Mouse (Mus musculus) common myeloid progenitor, adult 5-6 weeks (primary cell): ENCODE measurements around the gene E330021D16Rik. TPM values are rescaled to one million over a fixed set of nuclear protein-coding genes. Genes with fewer than 3 reads are reported as not detected.
"Not testable (repeated sequence)": the region's sequence is repeated elsewhere in the genome, so short reads cannot be mapped to it uniquely, and the experiment has no call there.

Source experiments
- ATAC-seq: replicated peaks from 2 replicates; pipeline ENCODE4 v1.8.0; 2016; ENCODE audit warnings: low read depth, mild to moderate bottlenecking, moderate TSS enrichment, inconsistent platforms; ENCODE audit not compliant: poor library complexity, severe bottlenecking
- total RNA-seq: library from RNA; stranded (forward); fragments of 200-1000, 187-1606 nt; gene quantifications from 2 replicates; pipeline ENCODE4 v1.2.3, GENCODE M21; 2017

Gene E330021D16Rik
- total RNA-seq = not detected in 2 replicates

DNA sequence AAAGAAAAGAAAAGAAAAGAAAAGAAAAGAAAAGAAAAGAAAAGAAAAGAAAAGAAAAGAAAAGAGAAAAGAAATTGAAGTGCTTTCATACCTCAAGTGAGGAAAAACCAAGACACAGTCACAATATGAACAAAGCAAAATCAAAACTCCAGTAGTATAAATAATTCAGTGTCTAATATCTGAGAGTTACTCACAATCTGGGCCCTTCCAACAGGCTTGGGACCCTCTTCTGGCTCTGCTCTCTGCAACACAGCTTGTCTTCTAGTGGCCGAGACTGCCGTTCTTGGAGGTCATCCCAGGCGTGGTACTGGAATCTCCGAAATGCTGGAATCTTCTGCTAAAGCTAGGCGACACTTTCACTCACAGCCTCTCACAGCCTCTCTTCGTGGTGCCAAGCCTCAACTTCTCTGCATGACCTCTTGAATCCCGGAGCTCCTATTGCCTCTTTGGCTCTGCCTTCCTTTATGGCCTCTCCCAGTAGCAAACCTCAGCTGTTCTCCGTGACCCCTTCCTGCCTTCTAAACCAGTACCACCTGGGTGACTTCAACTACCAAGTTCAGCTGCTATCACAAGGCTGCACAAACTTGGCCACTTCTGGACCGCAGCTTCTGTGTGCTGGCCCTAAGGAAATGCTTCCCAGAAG is at the start of gene E330021D16Rik:
Gene E330021D16Rik (minus strand): TSS at position 437 of the 643 bp plus-strand sequence.
- peak; percentile 31 for ATAC-seq

DNA sequence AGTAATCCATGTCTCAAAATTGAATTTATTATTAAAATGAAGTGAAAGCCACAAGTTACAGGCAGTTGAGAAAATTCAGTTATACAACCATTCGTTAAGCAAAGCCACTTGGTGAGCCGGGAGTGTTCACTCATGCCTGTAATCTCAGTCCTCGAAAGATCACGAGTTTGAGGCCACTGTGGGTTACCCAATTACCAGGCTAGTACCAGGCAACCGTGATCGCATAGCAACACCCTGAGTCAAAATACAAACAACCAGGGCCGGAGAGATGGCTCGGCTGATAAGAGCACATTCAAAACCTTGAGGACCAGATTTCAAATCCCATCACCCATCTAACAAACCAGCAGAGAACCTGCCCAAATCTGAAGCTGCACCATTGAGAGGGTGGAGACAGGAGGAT is 49.7 kb upstream of the E330021D16Rik start:
- no peak for ATAC-seq

- no peak for ATAC-seq
Observed at GRCm38 (mm10) chr6:136464121-136464621, 48.8 kb upstream of the E330021D16Rik start.

- 0 out of 2 replicates have a peak, but pooled peaks have one; percentile 10 for ATAC-seq
Observed at GRCm38 (mm10) chr6:136463491-136463890, 48.1 kb upstream of the E330021D16Rik start.

DNA sequence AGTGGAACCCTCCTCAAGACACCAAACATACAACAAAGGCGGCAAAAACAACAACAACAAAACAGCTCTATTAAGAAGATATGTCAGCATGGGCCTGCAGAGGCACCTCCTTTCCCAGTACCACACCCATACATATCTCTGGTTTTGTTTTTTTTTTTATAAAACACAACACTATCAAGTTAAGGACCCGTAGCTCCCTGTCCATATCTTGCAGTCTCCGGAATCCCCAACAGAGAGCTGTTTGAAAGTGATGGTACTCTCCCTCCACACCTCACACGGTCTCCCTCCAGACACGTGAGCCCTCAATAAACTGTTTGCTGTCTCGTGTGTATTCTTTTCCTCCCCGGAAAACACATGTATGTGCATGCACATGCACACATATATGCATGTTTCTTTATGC is 43.8 kb upstream of the E330021D16Rik start:
- no peak for ATAC-seq

DNA sequence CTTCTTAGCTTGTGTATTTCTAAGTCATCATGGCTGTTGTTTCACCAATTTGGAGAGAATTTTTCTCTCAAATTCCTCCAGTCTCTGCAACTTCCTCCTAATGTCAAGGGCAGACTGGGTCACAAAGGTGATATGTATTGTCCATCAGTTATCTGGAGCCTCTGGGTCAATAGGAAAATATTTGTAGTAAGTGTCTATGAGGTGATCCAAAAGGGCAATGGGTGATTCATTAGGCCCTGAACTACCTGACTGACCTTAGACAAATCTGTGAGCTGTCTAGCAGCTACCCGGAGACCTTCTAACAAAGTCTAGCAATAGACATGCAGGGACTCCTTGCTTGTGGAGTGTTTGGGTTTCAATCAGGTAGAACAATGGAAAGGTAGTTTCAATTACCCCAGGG is 40.9 kb upstream of the E330021D16Rik start:
- ATAC-seq = no peak

GRCm38 (mm10) chr6:136455696-136456095 is 40.3 kb upstream of the E330021D16Rik start:
- ATAC-seq = no peak

DNA sequence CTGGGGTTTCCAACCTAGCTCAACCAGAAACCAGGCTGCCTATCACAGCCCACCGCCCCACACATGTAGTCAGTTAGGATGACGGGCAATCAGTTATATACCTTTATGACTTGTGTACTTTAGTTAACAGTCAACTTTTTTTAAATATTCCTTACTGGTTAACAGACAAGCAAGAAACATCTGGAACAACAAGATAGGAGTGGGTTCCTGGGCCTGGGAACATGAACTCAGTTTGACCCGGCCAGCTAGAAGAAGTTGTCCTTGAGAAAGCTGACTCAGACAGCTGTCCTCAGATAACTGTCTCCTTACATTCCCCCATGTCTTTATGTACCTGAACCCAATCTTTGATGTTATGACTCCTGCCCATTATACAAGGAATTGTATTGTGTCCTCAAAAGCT is 37.3 kb upstream of the E330021D16Rik start:
- ATAC-seq = no peak

DNA sequence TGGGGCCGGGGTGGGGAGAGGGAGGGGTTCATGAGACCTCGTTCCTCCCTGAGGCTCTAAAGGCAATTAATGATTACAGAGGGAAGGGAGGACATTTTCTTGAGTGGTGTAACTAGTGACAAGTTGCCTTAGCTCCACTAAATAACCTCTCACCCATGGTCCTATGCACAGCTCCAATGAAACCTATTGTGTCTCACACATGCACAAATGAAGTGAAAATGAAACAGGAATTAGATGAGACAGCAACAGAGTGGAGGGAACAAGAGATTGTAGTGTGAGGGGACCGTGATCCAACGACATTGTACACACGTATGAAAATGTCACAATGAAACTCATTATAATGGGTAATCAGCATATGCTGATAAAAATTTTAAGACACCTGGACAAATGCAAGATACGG is 35.5 kb upstream of the E330021D16Rik start:
- no peak for ATAC-seq

DNA sequence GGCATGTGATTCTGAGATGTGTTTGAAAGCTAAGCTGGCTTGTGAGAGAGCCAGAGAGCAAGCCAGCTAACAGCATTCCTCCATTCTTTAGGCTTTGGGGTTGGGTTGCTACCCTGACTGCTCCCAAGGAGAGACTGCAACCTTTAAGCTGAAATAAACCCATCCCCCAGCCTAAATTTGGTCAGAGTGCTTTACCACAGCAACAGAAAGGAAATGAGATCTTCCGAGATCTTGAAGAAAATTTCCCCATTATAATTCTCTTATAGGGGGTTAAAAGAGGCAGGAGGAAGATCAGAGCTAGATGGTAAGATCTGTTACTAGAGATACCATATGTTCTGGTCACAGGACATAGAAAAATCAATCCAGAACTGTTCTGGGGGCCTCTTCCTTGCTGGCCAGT is 34.6 kb upstream of the E330021D16Rik start:
- ATAC-seq = peak; percentile 57

- peak; percentile 83 for ATAC-seq
Observed at GRCm38 (mm10) chr6:136449270-136449692, 33.9 kb upstream of the E330021D16Rik start.

DNA sequence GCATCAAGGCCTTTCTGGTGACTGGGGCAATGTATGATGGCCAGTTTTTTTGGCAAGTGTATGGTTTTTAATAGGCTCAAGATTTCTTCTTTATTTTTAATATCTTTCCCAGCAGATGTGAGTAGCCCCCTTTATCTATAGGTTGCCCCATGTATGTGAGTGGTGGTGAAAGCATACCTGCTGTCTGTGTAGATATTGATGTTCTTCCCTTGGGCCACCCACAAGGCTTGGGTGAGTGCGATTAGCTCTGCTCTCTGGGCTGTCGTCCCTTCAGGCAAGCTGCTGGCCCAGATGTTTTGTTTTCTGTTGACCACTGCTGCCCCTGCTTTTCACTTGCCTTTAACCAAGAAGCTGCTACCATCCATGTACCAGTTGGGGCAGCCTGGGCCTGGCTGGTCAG is 23.8 kb upstream of the E330021D16Rik start:
- not testable (repeated sequence) for ATAC-seq

DNA sequence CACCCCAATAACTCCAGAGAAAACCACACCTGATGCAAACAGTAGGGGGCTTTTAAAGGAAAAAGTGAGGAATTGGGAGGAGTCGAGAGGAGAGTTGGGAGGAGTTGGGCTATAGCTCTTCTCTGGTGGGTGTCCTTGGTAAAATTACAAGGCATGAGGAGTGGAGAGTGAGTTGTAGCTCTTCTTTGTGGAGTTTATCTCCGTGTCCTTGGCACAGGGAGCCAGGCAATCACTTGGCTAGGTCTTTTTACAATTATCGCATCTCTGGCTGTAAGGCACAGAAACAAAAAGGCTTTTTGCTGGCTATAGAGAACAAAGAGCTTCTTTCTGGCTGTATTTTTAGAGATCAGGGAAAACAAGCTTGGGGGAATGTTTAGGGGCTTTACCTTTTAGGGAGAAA is 20.8 kb upstream of the E330021D16Rik start:
- ATAC-seq = not testable (repeated sequence)

DNA sequence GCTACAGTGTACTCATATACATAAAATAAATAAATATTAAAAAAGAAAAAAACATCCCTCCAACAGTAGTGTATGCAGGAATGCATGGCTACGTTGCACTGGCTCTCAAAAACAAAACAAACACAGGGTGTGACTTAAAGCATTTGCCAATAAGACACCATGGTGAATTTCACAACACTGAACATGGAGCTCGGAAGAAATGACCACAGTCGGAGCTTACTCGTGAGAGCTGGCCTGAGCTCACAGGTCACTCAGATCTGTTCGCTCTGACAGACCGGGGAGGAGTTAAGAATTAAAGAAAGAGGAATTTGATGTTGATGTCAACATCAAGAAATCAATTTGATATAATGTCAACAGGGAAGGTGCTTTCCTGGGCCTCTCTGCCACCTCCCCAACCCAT is 18.2 kb upstream of the E330021D16Rik start:
- ATAC-seq = no peak

- no peak for ATAC-seq
Observed at GRCm38 (mm10) chr6:136431896-136432248, 16.5 kb upstream of the E330021D16Rik start.

GRCm38 (mm10) chr6:136431169-136431895 is 16.0 kb upstream of the E330021D16Rik start:
- ATAC-seq = peak; percentile 97

- no peak for ATAC-seq
Observed at GRCm38 (mm10) chr6:136429441-136429840, 14.1 kb upstream of the E330021D16Rik start.

DNA sequence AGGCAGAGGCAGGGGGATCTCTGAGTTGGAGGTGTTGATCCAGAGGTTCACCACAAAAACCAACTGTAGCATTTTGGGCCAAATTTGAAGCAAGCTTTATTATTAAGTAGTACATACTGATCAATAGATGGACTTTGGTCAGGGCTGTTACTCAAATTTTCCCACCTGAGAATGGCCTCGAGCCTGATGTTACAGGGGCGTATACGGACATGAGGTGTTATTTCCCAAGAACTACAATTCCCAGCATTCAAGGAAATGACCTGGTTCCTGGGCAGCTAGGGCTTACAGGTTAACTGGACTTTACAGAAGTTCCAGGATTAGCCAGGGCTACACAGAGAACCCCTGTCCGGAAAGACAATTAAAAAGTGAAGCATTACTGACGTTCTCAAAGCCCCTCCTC is 13.0 kb upstream of the E330021D16Rik start:
- no peak for ATAC-seq

- no peak for ATAC-seq
Observed at GRCm38 (mm10) chr6:136427240-136427639, 11.9 kb upstream of the E330021D16Rik start.

GRCm38 (mm10) chr6:136425956-136426355 is 10.6 kb upstream of the E330021D16Rik start:
- ATAC-seq = no peak

- no peak for ATAC-seq
Observed at GRCm38 (mm10) chr6:136424166-136424565, 8.8 kb upstream of the E330021D16Rik start.
